Mouse (Mus musculus) embryonic facial prominence, embryonic 14.5 days (tissue): ENCODE measurements at regions not wholly inside any gene's neighbourhood (a gene's known extent, or its start where the extent isn't known, plus 50 kb on each side); places are given as distances from the start of the nearest gene placed in this dataset.

Experiments
- ATAC-seq: fragments of 200-750 bp; cut with Nextera tagmentation; 2 replicates; pipeline ENCODE4 v1.8.0; 2017; ENCODE audit warnings: low read depth, moderate number of reproducible peaks, moderate TSS enrichment
- DNase-seq: peaks from one replicate; pipeline ENCODE4 v3.0.0-alpha.2; 2015; ENCODE audit warnings: low spot score
- H3K27ac ChIP-seq: fragments of 300-500 bp; sonication (generic); replicated peaks from 2 replicates; pipeline ENCODE4 v1.5.1; 2014; ENCODE audit warnings: low read depth, mild to moderate bottlenecking, low read length, moderate library complexity
- H3K27me3 ChIP-seq: fragments of 300-500 bp; sonication (generic); replicated peaks from 2 replicates; pipeline ENCODE4 v1.6.1; 2014; ENCODE audit warnings: low read length; ENCODE audit not compliant: control insufficient read depth, insufficient read depth
- H3K36me3 ChIP-seq: fragments of 300-500 bp; sonication (generic); 2 replicates; pipeline ENCODE4 v1.6.1; 2014; ENCODE audit warnings: low read length, mixed read lengths; ENCODE audit not compliant: control insufficient read depth, insufficient read depth
- H3K4me1 ChIP-seq: fragments of 300-500 bp; sonication (generic); 2 replicates; pipeline ENCODE4 v1.6.1; 2014; ENCODE audit warnings: antibody characterized with exemption, low read length; ENCODE audit not compliant: control insufficient read depth, insufficient read depth
- H3K4me2 ChIP-seq: fragments of 300-500 bp; sonication (generic); 2 replicates; pipeline ENCODE4 v1.6.1; 2014; ENCODE audit warnings: low read depth, mild to moderate bottlenecking, low read length, moderate library complexity, mixed read lengths
- H3K4me3 ChIP-seq: fragments of 300-500 bp; sonication (generic); 2 replicates; pipeline ENCODE4 v1.5.1; 2014; ENCODE audit warnings: low read depth, mild to moderate bottlenecking, low read length
- H3K9ac ChIP-seq: fragments of 300-500 bp; sonication (generic); 2 replicates; pipeline ENCODE4 v1.6.1; 2014; ENCODE audit warnings: low read depth, mild to moderate bottlenecking, low read length, moderate library complexity, mixed read lengths
- H3K9me3 ChIP-seq: fragments of 300-500 bp; sonication (generic); 2 replicates; pipeline ENCODE4 v1.6.1; 2016; ENCODE audit warnings: low read length; ENCODE audit not compliant: control insufficient read depth
- WGBS: fragments of 180-500 bp; shearing (Covaris S2); extraction: QIAGEN DNeasy Blood & Tissue Kit; methylation state at CpG from one replicate; pipeline ENCODE4 v1.1.7; 2014; 5-methylcytosine and 5-hydroxymethylcytosine counted together

DNA sequence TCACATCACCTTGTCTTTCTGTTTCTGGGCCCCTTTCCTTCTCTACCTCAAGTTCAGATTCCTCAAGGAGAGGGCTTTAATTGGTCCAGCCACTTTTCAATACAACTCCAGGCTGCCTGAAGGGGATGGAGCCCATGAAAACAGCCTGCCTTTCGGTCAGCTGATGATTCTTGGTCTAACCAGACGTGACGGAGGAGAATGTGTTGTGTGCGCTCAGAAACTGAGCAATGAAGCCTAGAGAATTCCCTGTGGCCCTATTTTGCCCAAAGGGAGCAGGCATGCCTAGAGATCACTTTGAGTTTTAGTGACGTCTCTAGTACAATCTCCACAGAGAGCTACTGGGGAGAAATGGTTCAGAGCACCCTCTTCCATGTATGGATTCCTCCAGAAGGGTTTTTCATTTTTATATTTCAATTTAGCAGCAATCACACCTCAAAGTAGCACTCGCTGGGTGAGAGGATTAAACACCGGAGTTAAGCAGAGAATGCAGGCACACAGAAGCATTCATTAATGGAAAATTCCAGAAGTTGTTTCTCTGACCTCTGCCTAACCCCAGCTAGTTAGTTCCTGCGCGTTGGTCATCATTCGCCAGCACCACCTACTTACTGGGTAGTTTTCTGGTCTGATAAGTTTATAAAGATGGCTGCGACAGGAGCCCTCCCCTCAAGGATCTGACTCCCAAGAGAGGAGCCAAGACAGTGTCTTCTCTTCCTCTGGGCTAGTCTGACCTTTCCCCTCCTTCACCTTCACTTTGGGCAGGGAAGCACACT, 58.8 kb upstream of the Egln3 start:
- DNase-seq (no peak), ATAC-seq (no peak)
- H3K36me3 ChIP-seq = no peaks in the 10 kb centered on the region
- H3K9me3 ChIP-seq = no peaks in the 10 kb centered on the region
- 67% methylated on average over 11 of the region's 11 CpGs for WGBS
- peaks cover 3% of the 10 kb centered on the region; the same call in 1 of the 2 replicates for H3K4me1 ChIP-seq
- H3K4me3 ChIP-seq = no peak overlapping the region
- H3K27ac ChIP-seq = no peak overlapping the region
- H3K27me3 ChIP-seq = no peaks in the 10 kb centered on the region
- H3K9ac ChIP-seq = no peak overlapping the region
- no peak overlapping the region for H3K4me2 ChIP-seq

DNA sequence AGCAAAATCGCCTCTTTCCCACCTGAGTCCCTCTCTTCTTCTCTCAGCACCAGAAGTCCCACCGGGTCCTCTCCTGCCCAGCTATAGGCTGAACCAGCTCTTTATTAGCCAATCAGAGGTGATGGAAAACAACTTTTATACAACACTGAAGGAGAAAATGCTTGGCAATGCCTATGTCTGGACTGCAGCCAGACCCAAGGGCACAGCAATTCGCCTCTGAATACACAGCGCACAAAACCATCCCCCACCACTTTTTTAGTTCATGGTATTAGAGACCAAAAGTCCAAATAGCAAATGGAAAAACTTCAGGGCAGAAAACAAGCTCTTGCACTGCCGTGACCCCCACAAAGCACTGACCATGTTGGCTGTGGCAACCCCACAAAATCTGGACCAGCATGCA, 57.8 kb upstream of the Egln3 start:
- no peaks in the 10 kb centered on the region for H3K36me3 ChIP-seq
- ATAC-seq = no peak
- H3K4me2 ChIP-seq = no peak overlapping the region
- no peak overlapping the region for H3K9ac ChIP-seq
- peaks cover 3% of the 10 kb centered on the region; the same call in 1 of the 2 replicates for H3K4me1 ChIP-seq
- WGBS = 81% methylated on average over 5 of the region's 5 CpGs
- no peak overlapping the region for H3K4me3 ChIP-seq
- no peaks in the 10 kb centered on the region for H3K27me3 ChIP-seq
- no peak for DNase-seq
- H3K27ac ChIP-seq = no peak overlapping the region
- no peaks in the 10 kb centered on the region for H3K9me3 ChIP-seq

- H3K4me1 ChIP-seq = peaks cover 3% of the 10 kb centered on the region; the same call in 1 of the 2 replicates
- H3K4me2 ChIP-seq = no peak overlapping the region
- no peak for ATAC-seq
- H3K4me3 ChIP-seq = no peak overlapping the region
- no peak overlapping the region for H3K9ac ChIP-seq
- no peak overlapping the region for H3K27ac ChIP-seq
- no peaks in the 10 kb centered on the region for H3K27me3 ChIP-seq
- no peaks in the 10 kb centered on the region for H3K36me3 ChIP-seq
- WGBS = 63% methylated on average over 6 of the region's 6 CpGs
- H3K9me3 ChIP-seq = no peaks in the 10 kb centered on the region
- DNase-seq = peak; percentile 48
Observed at GRCm38 (mm10) chr12:54260502-54260901, 56.8 kb upstream of the Egln3 start.

DNA sequence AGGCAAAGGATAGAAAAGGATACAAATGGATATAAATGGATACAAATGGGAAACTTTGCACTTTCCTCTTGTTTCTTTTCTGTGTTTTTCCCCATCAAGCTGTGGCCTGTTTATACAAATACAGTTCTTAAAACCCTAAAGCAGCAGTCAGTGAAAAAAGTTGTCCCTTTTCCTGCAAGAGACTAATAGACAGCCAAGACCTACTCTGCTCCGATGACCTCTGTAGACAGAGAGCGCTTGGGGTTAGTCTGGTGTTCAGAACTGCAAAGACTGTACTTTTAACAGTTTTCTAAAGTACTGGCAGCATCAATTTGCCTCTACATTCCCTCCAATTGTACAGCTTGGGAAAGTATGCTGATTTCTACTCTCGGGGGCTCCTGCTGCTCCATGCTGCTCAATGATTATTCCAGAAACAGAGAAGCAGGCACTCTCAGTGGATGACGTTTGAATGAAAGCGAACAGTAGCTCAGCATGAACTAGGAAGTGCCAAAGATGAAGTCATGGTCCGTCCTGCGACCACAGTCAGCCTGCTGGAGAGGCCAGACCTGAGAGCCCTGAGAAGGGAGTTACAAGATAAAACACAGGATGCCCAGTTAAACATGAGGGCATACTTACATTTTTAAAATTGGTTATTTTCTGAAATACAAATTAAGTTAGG, 54.2 kb upstream of the Egln3 start:
- H3K27me3 ChIP-seq = no peaks in the 10 kb centered on the region
- no peaks in the 10 kb centered on the region for H3K9me3 ChIP-seq
- H3K4me1 ChIP-seq = no peaks in the 10 kb centered on the region
- DNase-seq (no peak), ATAC-seq (no peak)
- no peaks in the 10 kb centered on the region for H3K36me3 ChIP-seq
- no peak overlapping the region for H3K9ac ChIP-seq
- no peak overlapping the region for H3K4me3 ChIP-seq
- H3K4me2 ChIP-seq = no peak overlapping the region
- H3K27ac ChIP-seq = no peak overlapping the region
- WGBS = 62% methylated on average over 7 of the region's 7 CpGs

DNA sequence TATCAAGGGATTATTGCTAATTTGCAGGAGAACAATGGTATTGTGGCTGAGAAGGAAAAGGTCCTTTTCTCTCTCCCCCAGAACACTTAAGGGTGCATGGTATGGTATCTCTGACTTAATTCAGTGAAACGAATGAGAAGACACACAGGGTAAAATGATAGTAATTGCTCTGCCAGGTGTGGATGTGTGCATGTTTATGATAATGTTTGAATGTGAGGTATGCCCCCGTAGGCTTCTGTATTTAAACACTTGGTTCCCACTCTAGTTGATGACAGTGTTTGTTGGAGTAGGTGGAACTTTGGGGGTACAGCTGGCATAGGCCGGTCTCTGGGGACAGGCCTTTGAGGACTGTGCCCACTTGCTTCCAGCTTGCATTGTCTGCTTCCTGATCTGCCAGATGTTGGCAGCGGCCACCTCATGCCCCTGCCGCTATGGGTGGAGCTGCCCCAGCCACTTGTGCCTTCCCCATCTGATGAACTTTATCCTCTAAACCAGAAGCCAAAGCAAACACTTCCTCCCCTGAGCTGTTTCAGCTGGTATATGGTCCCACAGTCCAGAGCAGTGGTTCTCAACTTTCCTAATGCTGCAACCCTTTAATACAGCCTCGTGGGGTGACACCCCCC, 53.0 kb upstream of the Egln3 start:
- peak; percentile 20 for DNase-seq
- H3K9ac ChIP-seq = no peak overlapping the region
- ATAC-seq = no peak

More for the DNA sequence above, 53.0 kb upstream of the Egln3 start:
- Histone ChIP-seq H3K36me3 (no peaks in the 10 kb centered on the region), H3K4me2 (no peak overlapping the region), H3K27ac (no peak overlapping the region), H3K4me1 (no peaks in the 10 kb centered on the region), H3K27me3 (no peaks in the 10 kb centered on the region), H3K4me3 (no peak overlapping the region), H3K9me3 (no peaks in the 10 kb centered on the region)
- WGBS = 75% methylated on average over 6 of the region's 6 CpGs
